Mouse (Mus musculus) testis, postnatal 10 days (tissue): ENCODE measurements around the gene Gm10300.

Experiments used
- DNase-seq: peaks from one replicate; pipeline ENCODE4 v3.0.0; 2021; ENCODE audit warnings: low spot score

The Gm10300 gene

GRCm38 (mm10) chr4:132074077-132074932 lies at the start of gene Gm10300:
Gene Gm10300 (plus strand): TSS chr4:132074697.
- peak; percentile 55 for DNase-seq

GRCm38 (mm10) chr4:132025264-132025663 lies 49.2 kb upstream of the Gm10300 start:
- DNase-seq, result no peak

GRCm38 (mm10) chr4:132025738-132026527 lies 48.6 kb upstream of the Gm10300 start:
- no peak for DNase-seq

GRCm38 (mm10) chr4:132027167-132027566 lies 47.3 kb upstream of the Gm10300 start:
- DNase-seq, result no peak

GRCm38 (mm10) chr4:132027806-132028205 lies 46.7 kb upstream of the Gm10300 start:
- DNase-seq, result no peak

GRCm38 (mm10) chr4:132029851-132030741 lies 44.4 kb upstream of the Gm10300 start:
- DNase-seq, result no peak

- no peak for DNase-seq
These were observed 41.3 kb upstream of the Gm10300 start for GRCm38 (mm10) chr4:132033183-132033582.

GRCm38 (mm10) chr4:132034242-132034641 lies 40.3 kb upstream of the Gm10300 start:
- DNase-seq, result no peak

- no peak for DNase-seq
These were observed 37.4 kb upstream of the Gm10300 start for GRCm38 (mm10) chr4:132037137-132037536.

- no peak for DNase-seq
These were observed 36.5 kb upstream of the Gm10300 start for GRCm38 (mm10) chr4:132037991-132038390.

- no peak for DNase-seq
These were observed 35.7 kb upstream of the Gm10300 start for GRCm38 (mm10) chr4:132038809-132039208.

GRCm38 (mm10) chr4:132039521-132039920 lies 35.0 kb upstream of the Gm10300 start:
- DNase-seq, result no peak

GRCm38 (mm10) chr4:132039975-132040645 lies 34.4 kb upstream of the Gm10300 start:
- no peak for DNase-seq

GRCm38 (mm10) chr4:132041471-132042332 lies 32.8 kb upstream of the Gm10300 start:
- no peak for DNase-seq

GRCm38 (mm10) chr4:132043726-132044125 lies 30.8 kb upstream of the Gm10300 start:
- no peak for DNase-seq

- DNase-seq, result peak; percentile 72
These were observed 26.2 kb upstream of the Gm10300 start for GRCm38 (mm10) chr4:132048011-132048991.

GRCm38 (mm10) chr4:132048995-132049404 lies 25.5 kb upstream of the Gm10300 start:
- peak; percentile 91 for DNase-seq

GRCm38 (mm10) chr4:132049549-132050200 lies 24.8 kb upstream of the Gm10300 start:
- DNase-seq, result no peak
